Mouse (Mus musculus): Measurements from ENCODE around the gene Msl1.
A peak's percentile ranks its signal among the peaks of the same experiment; 100 is the strongest.

The Msl1 gene

DNA sequence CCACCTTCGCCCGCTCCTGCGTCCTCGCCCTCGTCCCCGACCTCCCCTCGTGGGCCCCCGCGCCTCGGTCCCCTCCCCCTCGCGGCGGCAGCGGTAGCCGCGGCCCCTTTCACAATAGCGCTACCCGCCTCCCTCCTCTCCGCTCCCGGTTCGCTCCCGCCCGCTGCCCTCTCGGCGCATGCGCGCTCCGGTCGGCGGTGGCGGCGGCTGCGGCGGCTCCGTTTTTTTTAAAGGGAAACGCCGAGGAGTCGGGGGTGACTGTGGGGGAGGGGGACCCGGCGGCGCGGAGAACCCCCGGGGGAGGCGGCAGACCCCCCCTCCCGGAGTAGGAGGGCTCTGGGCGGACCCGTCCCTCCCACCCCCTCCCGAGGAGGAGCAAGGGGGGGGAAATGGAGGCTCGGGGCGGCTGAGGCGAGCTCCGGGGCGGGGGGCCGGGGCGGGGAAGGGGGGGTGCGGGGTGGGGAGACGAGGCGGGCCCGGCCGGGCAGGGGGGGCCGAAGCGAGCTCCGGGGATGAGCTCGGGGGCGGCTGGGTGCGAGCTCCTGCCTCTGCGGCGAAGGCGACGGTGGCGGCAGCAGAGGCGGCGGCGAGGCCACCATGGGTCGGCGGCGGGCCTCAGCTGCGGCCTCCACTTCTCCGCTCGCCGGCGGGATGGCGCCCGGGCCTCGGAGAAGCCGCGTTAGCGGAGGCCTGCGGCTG lies at the start of gene Msl1:
Gene Msl1 (plus strand): TSS at position 502 of the 699 bp plus-strand sequence.
- DNase-seq (ENCODE audit: low read depth): peak; percentile 92

DNA sequence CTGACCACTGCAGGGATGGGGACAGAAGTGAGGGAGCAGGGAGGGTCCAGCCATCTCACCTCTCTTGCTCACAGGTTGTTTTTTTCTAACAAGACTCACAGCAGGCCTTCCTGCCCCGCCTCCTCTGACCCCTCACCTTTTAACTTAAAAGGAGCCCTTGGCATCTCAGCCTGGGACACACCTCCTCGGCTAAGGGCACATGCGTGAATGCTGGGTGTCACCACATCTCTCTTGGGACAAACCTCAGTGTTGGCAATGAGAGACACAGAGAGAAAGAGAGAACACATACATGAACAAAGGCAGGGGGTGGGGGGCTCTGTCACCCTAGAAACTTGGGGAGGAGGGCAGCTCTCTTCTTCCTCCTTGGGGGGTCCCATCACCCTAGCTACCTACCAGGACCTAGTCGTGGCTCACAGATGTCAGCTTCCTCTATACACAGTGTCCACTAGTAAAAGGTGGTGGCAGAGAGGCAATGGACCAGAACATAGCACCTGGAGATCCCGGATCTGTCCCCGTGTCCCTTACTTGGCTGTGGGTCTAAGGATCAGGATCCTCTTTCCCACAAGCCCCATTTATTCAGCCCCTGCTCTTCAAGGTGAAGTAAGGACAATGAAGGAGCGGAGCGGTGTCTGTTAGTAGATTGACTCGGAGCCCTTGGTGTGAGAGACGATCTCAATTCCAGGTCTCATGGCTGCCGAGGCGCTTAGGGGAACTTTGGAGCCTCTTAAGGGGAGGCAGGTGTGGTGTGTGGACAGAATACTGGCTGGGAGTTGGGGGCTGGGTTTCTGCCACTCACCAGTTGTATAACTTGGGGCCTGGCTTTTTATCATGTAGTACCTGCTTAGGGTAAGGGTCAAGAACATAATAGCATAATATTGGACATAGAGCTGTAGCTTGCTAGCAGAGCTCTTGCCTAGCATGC lies 49.1 kb upstream of the Msl1 start:
- DNase-seq (ENCODE audit: low read depth): no peak

DNA sequence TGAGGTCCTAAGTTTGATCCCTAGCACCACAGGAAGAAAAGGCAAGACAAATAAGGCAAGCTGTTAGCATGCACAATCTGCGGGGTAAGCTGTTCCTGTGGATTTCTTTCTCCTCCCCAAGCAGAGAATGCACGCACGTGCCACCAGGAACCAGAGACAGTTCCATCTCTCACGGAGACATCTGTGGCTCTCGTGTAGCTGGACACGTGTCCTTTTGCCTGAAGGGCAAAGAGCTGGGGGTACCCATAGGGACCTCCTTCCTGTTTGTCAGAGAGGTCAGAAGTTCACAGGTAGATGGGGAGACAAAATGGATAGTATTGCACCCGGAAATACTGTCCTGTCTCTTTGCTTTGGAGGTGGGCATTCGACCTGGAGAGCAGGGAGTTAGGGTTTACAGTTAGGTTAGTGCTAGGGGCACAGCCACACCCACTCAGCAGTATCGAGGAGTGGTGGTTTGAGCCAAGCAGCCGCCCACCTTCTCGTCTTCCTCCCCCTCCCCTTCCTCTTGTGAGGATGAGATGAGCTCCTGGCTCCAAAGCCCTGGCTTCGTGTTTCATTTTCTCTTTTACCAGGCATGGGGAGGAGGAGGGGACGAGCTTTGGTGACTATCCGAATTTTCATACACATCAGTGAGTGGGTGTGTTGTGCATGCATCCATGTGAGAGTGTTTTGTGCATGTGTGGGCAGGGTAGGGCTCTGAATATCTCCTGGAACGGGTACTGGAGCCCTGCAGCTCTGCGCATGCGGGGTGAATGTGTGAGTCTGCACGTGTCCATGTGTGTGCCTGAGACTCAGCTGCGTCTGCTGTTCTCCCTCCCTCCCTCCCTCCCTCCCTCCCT lies 48.2 kb upstream of the Msl1 start:
- peak; percentile 80 for DNase-seq (ENCODE audit: low read depth)

DNA sequence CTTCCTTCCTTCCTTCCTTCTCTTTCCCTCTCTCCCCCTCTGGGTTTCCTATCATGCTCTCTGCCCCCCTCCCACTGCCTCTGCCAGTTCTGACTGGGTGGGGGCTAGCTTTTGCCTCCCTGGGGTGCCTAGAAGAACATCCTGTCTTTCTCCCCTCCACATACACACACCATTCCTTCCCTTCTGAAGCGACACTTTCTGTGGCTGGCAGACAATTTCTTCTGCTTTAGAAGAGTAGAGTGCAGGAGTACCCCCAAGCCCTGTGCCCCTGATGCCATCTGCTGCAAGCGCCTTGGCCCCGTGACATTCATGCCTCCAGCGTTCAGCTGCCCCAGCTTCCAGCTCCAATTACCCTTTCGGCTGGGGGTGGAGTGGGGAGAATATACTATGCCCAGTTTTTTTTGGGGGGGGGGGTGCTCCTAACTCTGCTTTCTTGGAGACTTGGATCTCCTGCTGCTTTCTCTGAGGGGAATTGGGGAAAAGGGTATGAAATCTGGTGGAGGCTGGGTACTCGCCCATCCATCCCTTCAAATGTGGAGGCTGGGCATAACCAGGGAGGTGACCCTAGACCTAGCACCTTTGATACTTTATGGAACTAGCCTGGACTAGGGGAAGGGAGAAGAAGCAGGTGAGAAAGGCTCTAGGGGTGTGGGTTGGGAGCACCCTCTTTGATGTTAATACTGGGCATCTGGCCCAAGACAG lies 47.4 kb upstream of the Msl1 start:
- peak; percentile 48 for DNase-seq (ENCODE audit: low read depth)

DNA sequence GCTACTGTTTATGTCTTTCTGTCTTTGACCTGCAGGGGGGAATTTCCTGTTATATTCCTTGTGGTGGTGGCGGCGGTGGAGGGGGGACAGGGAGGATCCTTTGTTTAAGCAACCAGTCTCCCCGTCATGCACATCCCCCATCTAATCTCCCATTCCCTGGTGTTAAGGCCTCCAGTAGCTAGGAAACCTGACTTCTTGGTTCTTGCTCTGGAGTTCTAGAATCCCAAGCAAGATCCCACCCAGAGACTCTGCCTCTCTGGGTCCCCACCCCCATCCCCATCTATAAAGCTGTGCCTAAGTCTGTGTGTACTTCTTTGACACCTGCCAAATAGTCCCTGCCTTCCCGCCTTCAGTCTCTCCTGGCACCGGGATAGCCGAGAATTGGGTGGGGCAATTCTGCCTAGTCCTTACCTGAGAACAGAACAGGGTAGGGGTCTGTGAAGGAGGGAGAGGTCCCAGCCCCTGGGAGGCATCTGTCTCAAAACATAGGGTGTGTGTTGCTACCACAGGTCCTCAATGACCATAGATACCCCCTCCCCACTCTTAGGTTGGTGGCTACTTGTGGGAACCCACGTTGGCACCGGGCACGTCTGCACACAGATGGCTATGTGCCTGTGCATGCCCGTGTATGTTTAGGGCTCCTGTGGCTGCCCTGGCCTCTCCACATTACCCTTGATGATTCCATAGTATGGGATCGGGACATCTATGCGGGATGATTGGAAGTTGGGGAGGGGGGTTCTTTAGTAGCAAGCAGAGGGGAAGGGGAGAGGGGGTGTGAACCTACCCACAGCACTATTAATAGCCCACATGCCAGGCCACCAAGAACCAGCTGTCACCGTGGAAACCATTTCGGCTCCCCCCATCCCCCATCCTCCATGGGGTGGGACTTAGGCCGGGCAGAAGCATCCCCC lies 46.6 kb upstream of the Msl1 start:
- DNase-seq (ENCODE audit: low read depth): no peak

DNA sequence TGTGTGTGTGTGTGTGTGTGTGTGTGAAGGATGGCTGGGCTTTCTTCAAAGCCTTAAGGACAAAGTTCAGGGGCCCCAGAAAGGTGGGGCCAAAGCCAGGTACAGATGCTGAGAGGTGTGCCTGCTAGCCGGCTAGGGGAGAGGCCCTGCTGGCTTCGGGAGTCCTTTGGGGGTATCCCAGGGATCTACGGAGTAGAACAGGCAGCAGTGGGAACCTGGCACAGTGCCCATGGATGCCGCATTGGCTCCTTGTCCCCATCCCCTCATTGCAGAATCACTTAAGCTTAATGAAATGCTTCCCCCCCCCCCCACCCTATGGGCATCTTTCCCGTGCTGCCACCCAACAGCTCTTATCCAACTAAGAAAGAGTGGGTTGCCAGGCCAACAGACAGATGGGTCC lies 45.6 kb upstream of the Msl1 start:
- no peak for DNase-seq (ENCODE audit: low read depth)

DNA sequence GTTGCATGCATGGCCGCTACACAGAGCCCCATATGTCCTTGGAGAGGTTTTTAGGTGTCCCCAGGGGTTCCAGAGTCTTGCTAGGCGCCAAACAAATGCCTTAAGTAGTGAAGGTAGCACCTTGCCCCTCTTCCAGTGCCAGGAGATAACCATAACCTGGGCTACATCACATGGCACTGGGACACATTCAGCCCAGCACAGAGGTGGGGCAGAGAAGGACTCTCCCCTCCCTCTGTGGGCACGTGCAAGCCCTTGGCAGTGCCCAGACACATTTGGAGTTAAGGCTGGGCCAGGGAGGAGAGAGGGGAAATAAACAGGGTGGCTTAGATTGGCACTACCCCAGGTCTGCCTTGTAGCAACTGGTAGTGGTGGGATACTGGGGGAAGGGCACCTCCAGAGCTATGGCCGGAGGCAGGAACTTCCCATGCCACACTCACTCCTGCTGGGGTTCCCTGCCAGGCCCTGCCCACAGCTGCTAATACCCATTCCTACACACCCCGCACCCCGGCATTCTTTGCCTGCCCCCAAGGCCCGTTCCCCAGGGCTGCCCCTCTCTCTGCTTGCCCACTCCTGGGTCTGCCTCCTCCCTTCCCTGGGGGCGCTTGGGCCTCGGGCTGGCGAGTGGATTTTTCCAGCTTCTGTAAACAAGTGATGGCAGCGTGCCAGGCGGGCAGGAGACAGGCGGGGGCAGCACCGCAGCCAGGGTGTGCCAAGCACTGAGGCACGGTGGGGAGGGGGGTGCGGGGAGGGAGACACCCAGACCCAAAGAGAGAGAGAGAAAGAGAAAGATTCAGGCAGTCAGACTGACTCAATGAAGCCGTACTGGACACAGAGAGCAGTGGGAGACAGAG lies 44.7 kb upstream of the Msl1 start:
- DNase-seq (ENCODE audit: low read depth): no peak

DNA sequence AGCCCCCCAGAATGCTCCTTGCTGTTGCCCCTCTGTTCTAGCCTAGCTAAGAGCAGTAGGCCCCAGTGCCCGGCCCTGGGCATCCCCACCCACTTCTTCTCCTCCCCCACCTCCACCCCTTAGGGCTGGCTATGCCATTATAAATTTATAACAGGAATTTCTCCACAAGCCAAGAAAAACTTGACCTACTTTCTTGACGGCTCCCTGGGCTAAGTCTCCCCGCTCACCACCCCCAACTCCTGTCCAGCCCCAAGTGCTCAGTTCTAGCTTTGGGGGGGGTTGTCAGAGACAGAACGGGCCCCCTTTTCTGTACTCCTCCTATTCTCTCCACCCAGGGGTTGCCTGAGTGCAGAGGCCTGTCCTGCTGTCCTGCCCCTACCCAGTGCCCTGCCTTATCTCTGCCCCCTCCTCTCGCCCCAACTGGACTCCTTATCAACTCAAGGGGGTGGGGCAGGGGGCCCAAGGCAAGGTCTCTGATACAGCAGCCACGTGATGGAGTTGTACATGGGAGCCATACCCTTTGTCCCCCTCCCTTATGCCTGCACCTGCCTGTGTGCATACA lies 44.0 kb upstream of the Msl1 start:
- DNase-seq (ENCODE audit: low read depth): no peak

DNA sequence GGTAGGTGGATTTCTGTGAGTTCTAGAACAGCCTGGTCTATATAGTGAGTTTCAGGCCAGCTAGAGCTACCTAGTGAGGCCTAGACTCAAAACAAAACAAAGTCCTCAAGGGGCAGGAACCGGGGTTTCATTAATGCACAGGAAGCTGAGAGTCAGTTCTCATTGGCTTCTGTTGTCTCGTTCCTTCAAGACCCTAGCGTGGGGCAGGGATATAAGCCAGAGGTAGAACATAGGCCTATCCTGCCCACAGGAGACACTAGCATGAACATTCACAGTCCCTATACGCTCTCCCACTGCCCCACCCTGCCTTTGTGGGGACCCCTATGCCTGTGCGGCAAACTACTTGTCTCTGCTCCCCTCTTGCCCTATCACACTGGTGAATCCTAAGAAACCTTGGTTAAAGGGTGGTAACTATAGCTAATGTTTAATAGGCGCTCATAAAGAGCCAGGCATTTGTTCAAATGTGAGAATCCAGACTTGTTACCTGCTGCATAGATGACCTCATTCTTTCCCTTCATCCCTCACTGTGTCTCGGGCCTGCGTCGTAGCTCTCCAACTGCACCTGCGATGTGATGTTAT lies 42.7 kb upstream of the Msl1 start:
- DNase-seq (ENCODE audit: low read depth): no peak

DNA sequence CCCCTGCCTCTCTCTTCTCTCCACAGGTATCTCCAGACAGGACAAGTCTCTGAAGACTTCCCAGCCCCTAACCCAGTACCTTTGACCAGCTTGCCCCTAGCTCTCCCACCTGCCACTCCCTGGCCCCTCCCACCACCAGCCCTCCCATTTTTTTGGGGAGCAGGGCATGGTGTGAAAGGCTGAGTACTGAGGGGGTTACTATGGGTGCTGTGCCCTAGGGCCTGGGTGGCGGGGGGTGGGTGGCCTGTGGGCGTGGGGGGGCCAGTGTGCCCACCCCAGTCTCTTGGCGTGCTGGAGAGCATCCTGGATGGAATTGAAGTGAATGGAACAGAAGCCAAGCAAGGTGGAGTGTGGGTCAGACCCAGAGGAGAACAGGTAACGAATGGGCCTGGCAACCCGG lies 42.1 kb upstream of the Msl1 start:
- no peak for DNase-seq (ENCODE audit: low read depth)

DNA sequence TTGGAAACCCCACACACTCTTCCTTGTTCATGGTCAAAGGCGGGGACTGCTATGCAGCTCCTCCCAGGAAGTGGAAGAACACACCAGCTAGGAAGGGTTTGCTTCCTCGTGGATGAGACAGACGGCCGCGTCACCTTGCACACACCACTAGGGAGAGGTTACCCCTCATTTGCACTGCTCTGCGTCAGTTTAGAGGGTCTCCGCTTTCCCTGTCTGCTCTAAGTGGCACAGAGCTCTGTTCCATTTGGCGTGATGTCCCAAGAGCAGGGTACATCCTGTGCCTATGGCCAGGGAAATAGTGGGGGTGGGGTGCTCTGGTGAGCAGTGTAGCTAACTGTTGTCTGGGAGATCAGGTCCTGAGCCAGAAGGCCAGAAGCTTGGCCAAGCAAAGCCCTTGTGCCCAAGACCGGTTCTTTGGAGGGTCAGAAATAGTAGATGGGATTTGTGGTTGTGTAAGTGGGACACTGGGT lies 41.1 kb upstream of the Msl1 start:
- no peak for DNase-seq (ENCODE audit: low read depth)

DNA sequence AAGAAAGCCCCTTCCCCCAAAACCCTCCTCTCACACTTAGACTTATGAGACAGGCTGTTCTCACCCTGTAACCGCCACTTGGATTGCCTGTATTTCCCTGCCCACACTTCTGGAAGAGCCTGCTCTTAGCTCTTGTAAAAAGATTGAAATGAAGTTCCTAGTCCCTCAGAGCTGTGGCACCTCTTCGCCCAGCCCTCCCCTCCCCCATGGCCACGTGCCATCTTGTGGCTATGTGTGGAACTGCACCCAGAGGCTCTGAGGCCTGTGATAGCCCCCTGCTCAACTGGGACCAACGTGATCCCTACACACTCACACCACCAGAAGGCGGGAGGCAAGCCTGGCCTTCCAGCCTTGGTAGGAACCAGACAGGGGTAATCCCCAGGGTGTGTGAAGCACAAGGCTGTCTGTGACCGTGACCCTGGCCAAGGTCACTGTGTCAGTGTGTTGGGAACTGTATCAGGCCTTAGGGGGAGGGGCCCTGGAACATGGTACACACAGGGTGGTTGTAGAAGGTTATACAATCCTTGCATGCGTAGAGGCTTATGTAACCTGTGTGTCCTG lies 40.6 kb upstream of the Msl1 start:
- peak; percentile 86 for DNase-seq (ENCODE audit: low read depth)

DNA sequence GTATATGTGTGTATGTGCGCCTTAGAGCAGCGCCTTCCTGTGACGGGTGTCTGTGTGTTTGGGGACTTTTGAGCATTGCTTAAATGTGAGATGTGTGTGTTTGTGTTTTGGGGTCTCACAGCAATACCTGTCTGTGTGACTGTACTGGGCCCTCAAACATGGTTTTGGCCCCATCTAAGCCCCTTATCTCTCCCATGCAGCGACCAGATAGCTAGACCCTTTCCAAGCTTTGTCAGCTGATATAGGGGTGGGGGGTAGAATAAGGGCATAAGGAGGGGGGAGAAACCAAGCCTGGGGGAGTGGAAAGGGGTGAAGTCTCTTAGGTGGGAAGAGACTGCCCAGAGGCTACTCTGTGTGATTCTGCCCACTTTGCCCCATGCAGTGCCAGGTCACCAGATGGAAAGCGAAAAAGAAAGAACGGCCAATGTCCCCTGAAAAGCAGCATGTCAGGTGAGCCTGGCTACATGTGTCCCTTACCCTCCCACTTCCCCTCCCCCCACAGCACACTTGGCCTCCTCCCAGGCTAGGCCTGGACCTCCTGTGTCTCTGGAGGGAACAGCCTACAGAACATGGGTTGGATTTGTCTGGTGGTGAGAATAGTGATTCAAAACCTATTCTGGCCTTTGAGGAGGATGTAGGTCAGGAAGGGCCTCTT lies 39.5 kb upstream of the Msl1 start:
- DNase-seq (ENCODE audit: low read depth): no peak

DNA sequence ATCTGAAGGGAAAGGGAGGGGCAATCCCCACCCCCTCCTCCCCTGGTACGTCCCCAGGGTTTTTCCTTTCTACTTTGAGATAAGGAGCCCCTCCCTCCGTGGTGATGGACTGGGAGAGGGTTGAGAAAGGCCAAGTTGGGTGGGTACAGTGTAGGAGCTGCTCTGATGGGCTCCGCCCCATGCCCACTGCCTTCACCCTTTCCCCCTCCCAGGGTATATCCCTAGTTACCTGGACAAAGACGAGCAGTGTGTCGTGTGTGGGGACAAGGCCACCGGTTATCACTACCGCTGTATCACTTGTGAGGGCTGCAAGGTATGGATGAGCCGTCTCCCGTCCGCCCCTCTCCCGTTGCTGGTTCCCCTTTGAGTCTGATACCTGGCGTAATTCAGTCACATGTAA lies 38.6 kb upstream of the Msl1 start:
- DNase-seq (ENCODE audit: low read depth): no peak

DNA sequence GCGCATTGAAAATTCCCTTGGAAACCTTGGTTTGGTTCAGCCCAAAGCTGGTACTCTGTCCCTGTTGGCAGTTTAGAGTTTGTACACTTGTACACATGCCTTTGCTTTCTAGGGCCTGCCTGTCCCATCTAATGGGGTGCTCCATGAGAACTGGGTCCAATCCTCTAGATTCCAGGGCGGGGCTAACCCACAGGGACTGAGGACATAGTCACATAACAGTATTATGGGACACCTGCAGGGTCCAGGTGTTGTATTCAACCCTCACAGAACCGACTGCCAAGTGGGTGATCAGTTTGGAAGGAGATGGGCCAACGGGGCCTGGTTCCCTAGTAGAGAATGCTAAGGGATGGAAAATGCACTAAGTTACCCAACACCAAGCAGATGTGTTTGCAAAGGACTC lies 33.4 kb upstream of the Msl1 start:
- DNase-seq (ENCODE audit: low read depth): no peak

DNA sequence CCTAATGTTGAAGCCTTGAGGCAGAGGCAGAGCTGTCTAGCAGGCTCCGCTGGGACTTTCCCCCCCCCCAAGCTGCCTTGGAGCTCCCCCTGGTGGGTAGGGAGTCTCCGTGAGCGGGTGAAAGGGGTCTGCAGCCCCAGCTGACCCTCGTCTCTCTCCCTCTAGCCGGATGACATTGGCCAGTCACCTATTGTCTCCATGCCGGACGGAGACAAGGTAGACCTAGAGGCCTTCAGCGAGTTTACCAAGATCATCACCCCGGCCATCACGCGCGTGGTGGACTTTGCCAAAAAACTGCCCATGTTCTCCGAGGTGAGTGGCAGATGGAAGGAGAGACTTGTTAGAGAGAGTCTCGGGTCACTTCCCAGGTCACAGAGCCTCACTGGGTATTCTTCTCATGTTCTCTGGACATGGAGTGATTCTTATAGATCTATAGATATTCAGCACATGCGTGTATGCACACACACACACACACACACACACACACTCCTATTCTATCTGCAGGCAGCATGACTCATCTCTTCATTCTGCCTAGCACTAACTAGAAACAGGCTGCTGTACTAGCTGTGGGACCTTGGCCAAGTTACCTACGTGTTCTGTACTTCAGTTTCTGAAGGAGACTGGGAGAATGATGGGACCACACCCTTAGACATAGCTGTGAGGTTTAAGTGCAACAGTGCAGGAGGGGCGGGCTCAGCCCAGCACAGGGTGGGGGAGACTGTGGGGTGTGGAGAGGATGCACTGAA lies 32.4 kb upstream of the Msl1 start:
- DNase-seq (ENCODE audit: low read depth): peak; percentile 42

DNA sequence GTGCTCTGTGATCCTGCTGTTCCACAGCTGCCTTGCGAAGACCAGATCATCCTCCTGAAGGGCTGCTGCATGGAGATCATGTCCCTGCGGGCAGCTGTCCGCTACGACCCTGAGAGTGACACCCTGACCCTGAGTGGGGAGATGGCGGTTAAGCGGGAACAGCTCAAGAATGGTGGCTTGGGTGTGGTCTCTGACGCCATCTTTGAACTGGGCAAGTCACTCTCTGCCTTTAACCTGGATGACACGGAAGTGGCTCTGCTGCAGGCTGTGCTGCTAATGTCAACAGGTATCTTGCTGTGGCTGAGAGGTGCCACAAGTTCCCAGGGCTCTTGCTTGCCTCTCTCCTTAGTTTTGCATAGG lies 31.8 kb upstream of the Msl1 start:
- DNase-seq (ENCODE audit: low read depth): no peak

DNA sequence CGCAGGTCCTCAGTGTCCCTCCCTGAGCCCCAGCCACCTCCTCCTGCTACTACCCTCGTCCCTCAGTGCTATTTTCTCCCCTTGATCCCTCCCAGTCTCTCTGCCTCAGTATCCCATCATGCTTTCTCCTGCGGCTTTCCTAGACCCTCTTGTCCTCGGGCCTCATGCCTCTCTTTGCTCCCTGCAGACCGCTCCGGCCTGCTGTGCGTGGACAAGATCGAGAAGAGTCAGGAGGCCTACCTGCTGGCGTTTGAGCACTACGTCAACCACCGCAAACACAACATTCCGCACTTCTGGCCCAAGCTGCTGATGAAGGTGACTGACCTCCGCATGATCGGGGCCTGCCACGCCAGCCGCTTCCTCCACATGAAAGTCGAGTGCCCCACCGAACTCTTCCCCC lies 31.2 kb upstream of the Msl1 start:
- no peak for DNase-seq (ENCODE audit: low read depth)
